Mouse (Mus musculus) heart, postnatal 0 days (tissue): Measurements from ENCODE around the gene Runx3. TPM values are rescaled to one million over a fixed set of nuclear protein-coding genes. Genes with fewer than 3 reads are reported as not detected.

ENCODE experiments used
- ATAC-seq: fragments of 200-750 bp; cut with Nextera tagmentation; 2 replicates; pipeline ENCODE4 v1.8.0; 2017; ENCODE audit warnings: low read depth, moderate number of reproducible peaks, moderate library complexity; ENCODE audit not compliant: insufficient read depth
- DNase-seq: peaks from one replicate; pipeline ENCODE4 v3.0.0-alpha.2; 2016; ENCODE audit warnings: low spot score
- H3K27ac ChIP-seq: fragments of 300-500 bp; sonication (generic); 2 replicates; pipeline ENCODE4 v1.5.1; 2014; ENCODE audit warnings: low read depth, mild to moderate bottlenecking
- H3K27me3 ChIP-seq: fragments of 300-500 bp; sonication (generic); 2 replicates; pipeline ENCODE4 v1.6.1; 2014; ENCODE audit warnings: low read length, mixed read lengths; ENCODE audit not compliant: control insufficient read depth, insufficient read depth
- H3K36me3 ChIP-seq: fragments of 300-500 bp; sonication (generic); replicated peaks from 2 replicates; pipeline ENCODE4 v1.6.1; 2014; ENCODE audit warnings: low read length, mixed read lengths; ENCODE audit not compliant: control insufficient read depth, insufficient read depth
- H3K4me1 ChIP-seq: fragments of 300-500 bp; sonication (generic); 2 replicates; pipeline ENCODE4 v1.6.1; 2014; ENCODE audit warnings: antibody characterized with exemption; ENCODE audit not compliant: control insufficient read depth, insufficient read depth
- H3K4me2 ChIP-seq: fragments of 300-500 bp; sonication (generic); 2 replicates; pipeline ENCODE4 v1.6.1; 2014; ENCODE audit warnings: low read depth, mild to moderate bottlenecking, low read length, moderate library complexity
- H3K4me3 ChIP-seq: fragments of 300-500 bp; sonication (generic); 2 replicates; pipeline ENCODE4 v1.5.1; 2014; ENCODE audit warnings: low read depth, low read length
- H3K9ac ChIP-seq: fragments of 300-500 bp; sonication (generic); replicated peaks from 2 replicates; pipeline ENCODE4 v1.6.1; 2014; ENCODE audit warnings: low read depth, low read length, mixed read lengths
- H3K9me3 ChIP-seq: fragments of 300-500 bp; sonication (generic); replicated peaks from 2 replicates; pipeline ENCODE4 v1.6.1; 2016; ENCODE audit warnings: low read length; ENCODE audit not compliant: control insufficient read depth
- CTCF ChIP-seq: IDR thresholded peaks from 2 replicates; pipeline ENCODE4 v1.5.1; 2016; ENCODE audit warnings: antibody characterized with exemption, control low read depth, low read depth
- EP300 ChIP-seq: IDR thresholded peaks from 2 replicates; pipeline ENCODE4 v1.6.1; 2016; ENCODE audit warnings: antibody characterized with exemption, low read depth
- WGBS: fragments of 180-500 bp; shearing (Covaris S2); extraction: QIAGEN DNeasy Blood & Tissue Kit; methylation state at CpG from one replicate; pipeline ENCODE4 v1.1.7; 2014; 5-methylcytosine and 5-hydroxymethylcytosine counted together
- polyA plus RNA-seq: library from polyadenylated mRNA; unstranded; fragments of >200 nt; fragmentation: Nextera tagmentation; extraction: Ambion mirVana; gene quantifications from 2 replicates; pipeline ENCODE4 v1.2.1, GENCODE M21; 2015
- total RNA-seq: library from RNA; depleted of rRNA; stranded (reverse); fragments of >200 nt; gene quantifications from 2 replicates; pipeline ENCODE4 v1.2.3, GENCODE M21; 2014; ENCODE audit warnings: low replicate concordance

The Runx3 gene
- total and polyA plus RNA-seq, 2 experiments from 2014 or later = 0.07 to 0.11 TPM

DNA sequence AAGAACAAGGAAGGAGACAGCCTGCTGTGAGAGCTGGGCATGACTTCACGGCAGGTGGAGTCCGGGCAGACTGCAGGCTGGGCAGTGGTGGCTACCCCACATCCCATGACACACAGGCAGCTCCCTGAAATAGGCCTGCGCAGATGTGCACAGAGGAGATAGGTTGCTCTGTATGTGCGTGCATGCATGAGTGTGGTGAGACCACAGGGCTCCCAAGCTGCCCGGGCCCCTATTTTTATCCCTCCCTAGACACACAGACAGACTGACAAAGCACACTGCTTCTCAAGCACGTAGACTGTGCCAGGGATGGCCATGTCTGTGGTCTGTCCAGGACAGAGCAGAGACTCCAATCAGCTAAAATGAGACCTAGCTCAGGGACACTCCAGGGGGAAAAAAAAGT lies 10.7 kb downstream of the Runx3 start:
- WGBS = 67% methylated on average over 6 of the region's 6 CpGs
- no peaks in the 10 kb centered on the region for H3K4me1 ChIP-seq
- H3K36me3 ChIP-seq = no peaks in the 10 kb centered on the region
- TF ChIP-seq CTCF (no peak), EP300 (no peak)
- H3K9me3 ChIP-seq = no peaks in the 10 kb centered on the region
- H3K9ac ChIP-seq = no peak overlapping the region
- no peak overlapping the region for H3K4me3 ChIP-seq
- H3K27ac ChIP-seq = no peak overlapping the region
- H3K27me3 ChIP-seq = peaks cover 29% of the 10 kb centered on the region
- no peak overlapping the region for H3K4me2 ChIP-seq
- ATAC-seq (no peak), DNase-seq (no peak)

DNA sequence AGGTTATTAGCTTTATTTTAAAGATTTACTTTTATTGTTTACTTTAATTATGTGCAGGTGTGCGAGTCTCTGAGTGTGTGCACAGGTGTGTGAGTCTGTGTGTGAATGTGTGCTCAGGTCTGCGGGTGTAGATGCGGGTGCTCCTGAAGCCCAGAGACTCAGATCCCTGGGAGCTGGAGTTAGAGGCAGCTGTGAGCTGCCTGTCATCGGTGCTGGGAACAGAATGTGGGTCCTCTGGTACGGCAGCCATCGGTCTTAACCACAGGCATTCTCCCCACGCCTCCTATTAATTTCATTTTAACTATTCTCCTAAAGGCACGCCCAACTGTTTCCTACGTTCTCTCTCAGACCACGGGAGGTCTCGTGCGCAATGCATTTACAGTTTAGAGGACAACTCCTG lies 12.3 kb downstream of the Runx3 start:
- Histone ChIP-seq H3K27me3 (peaks cover 34% of the 10 kb centered on the region), H3K9me3 (no peaks in the 10 kb centered on the region), H3K4me1 (no peaks in the 10 kb centered on the region), H3K4me3 (no peak overlapping the region), H3K36me3 (no peaks in the 10 kb centered on the region), H3K27ac (no peak overlapping the region), H3K9ac (no peak overlapping the region), H3K4me2 (no peak overlapping the region)
- ATAC-seq (no peak), DNase-seq (no peak)
- 88% methylated on average over 12 of the region's 12 CpGs for WGBS
- TF ChIP-seq CTCF (no peak), EP300 (no peak)

DNA sequence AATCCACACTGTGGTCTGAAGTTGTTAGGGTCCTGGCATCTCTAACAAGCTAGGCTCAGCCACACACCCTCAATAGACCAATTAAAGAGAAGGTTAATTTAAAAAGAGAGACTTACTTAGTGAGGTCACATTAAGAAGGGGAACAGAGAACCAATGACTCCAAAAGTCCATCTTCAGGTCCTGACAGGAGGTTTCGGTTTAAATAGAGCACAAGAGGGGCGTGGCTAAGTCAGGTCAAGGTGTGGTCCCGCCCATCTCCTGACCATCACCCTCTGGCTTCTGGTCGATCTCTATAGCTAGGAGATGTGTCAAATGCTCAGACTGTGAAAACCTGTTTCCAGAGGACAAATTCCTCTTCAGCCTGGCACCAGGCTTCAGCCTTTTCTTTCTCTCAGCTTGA lies 13.3 kb downstream of the Runx3 start:
- no peak overlapping the region for H3K4me3 ChIP-seq
- 53% methylated on average over 4 of the region's 4 CpGs for WGBS
- no peak overlapping the region for H3K27ac ChIP-seq
- ATAC-seq (no peak), DNase-seq (no peak)
- peaks cover 36% of the 10 kb centered on the region for H3K27me3 ChIP-seq
- no peaks in the 10 kb centered on the region for H3K36me3 ChIP-seq
- TF ChIP-seq EP300 = no peak
- TF ChIP-seq CTCF = no peak
- no peak overlapping the region for H3K9ac ChIP-seq
- H3K9me3 ChIP-seq = no peaks in the 10 kb centered on the region
- H3K4me1 ChIP-seq = no peaks in the 10 kb centered on the region
- H3K4me2 ChIP-seq = no peak overlapping the region

DNA sequence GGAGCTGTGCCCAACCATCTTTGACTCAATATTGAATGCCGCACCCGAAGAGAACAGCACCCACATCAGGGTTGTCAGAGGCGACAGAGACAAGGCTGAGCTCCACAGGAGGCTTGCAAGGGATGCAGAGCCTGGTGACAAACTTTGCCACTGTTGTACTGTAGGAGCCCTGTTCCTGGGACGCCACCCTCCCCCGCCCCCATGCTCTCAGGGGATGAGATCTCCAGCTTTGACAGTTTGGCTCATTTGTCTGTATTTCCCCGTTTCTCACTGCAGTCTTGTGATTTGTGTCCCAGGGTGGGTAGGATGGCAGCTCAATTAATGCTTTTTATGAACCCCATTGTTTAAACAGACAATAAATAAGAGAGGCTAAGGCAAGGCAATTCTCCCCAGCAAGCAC lies 14.9 kb downstream of the Runx3 start:
- TF ChIP-seq EP300 (no peak), CTCF (no peak)
- Histone ChIP-seq H3K4me2 (no peak overlapping the region), H3K4me1 (no peaks in the 10 kb centered on the region), H3K9me3 (no peaks in the 10 kb centered on the region), H3K9ac (no peak overlapping the region), H3K27me3 (peaks cover 43% of the 10 kb centered on the region), H3K4me3 (no peak overlapping the region), H3K36me3 (no peaks in the 10 kb centered on the region), H3K27ac (no peak overlapping the region)
- DNase-seq (no peak), ATAC-seq (no peak)
- WGBS = 68% methylated on average over 6 of the region's 6 CpGs

DNA sequence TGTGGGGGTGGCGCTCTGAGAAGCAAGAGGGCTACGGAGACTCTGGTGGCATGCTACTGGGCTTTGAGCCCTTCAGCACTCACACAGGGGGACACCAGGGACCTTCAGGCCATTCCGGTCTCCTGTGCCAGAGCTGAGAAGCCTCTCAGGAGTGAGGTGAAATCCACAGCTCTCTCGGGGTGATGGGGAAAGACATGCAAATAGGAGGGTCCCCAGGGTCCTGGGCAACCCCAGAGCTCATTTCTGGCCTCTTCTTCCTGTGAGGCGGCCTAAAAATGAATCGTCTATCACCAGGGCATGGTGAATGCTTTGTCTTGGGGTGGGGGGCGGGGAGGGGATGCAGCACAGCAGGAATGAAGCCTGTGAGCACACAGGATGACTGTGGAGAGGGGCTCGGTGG lies 15.8 kb downstream of the Runx3 start:
- TF ChIP-seq EP300 (no peak), CTCF (no peak)
- H3K9ac ChIP-seq = no peak overlapping the region
- no peaks in the 10 kb centered on the region for H3K4me1 ChIP-seq
- 60% methylated on average over 7 of the region's 8 CpGs for WGBS
- no peak for DNase-seq
- H3K4me3 ChIP-seq = no peak overlapping the region
- no peaks in the 10 kb centered on the region for H3K9me3 ChIP-seq
- no peak overlapping the region for H3K27ac ChIP-seq
- H3K27me3 ChIP-seq = peaks cover 52% of the 10 kb centered on the region
- no peaks in the 10 kb centered on the region for H3K36me3 ChIP-seq
- no peak overlapping the region for H3K4me2 ChIP-seq
- ATAC-seq = no peak

DNA sequence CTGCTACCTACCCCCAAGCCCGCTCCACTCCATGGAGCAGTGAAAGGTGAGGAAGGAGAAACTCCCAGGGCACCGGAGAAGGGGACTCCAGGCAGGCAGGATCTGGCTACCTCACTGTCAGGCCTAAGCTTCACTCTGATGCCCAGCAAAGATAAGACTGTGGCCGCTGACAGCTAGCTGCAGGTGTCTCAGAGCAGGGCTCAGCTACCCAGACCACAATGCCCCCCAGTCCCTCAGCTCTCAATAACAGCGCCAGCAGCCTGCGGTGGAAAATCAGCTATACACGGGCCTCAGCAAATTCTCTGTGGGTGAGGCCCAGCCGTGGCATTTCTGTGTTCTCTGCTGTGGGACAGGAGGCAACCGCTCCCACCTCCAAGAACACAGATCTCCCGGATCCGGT lies 16.2 kb downstream of the Runx3 start:
- no peak for ATAC-seq
- H3K4me2 ChIP-seq = no peak overlapping the region
- H3K27ac ChIP-seq = no peak overlapping the region
- no peaks in the 10 kb centered on the region for H3K9me3 ChIP-seq
- no peaks in the 10 kb centered on the region for H3K36me3 ChIP-seq
- no peaks in the 10 kb centered on the region for H3K4me1 ChIP-seq
- no peak overlapping the region for H3K4me3 ChIP-seq
- TF ChIP-seq EP300 (no peak), CTCF (no peak)
- WGBS = 50% methylated on average over 10 of the region's 10 CpGs
- H3K9ac ChIP-seq = no peak overlapping the region
- H3K27me3 ChIP-seq = peaks cover 56% of the 10 kb centered on the region
- DNase-seq = no peak
